ENCODE assay signal across 35 mouse cellular contexts in genomic region chr8:125309985-125310384, GRCm38 (mm10).
DNase-seq lines count a peak whose midpoint lies in the region; ATAC-seq and TF ChIP-seq lines count a peak whose summit lies in the region.
"Had no signal": no experiment of that assay in that cellular context is flagged by ENCODE, and none has a peak within 500 bp of the region (broad histone marks: within the 10 kb centered on the region; RNA-seq: fewer than 3 reads in every experiment).

No protein-coding gene starts in this region.

- no peaks in the 10 kb centered on the region for H3K27me3 ChIP-seq in forebrain, postnatal 0 days (ENCODE audit: insufficient read depth, low read length)
- H3K27me3 ChIP-seq: forebrain, embryonic 15.5 days; heart, embryonic 13.5 days; limb, embryonic 15.5 days; liver, embryonic 13.5 days had no signal

- no peak overlapping the region for H3K4me2 ChIP-seq in forebrain, postnatal 0 days (ENCODE audit: low read depth)
- H3K4me2 ChIP-seq: embryonic facial prominence, embryonic 13.5 days; forebrain, embryonic 15.5 days; heart, embryonic 13.5 days; hindbrain, embryonic 14.5 days; limb, embryonic 15.5 days; liver, embryonic 13.5 days; midbrain, embryonic 12.5 days; neural tube, embryonic 12.5 days had no signal

- no peak overlapping the region for H3K27ac ChIP-seq in layer of hippocampus, adult 2 months
- no peak overlapping the region for H3K27ac ChIP-seq in forebrain, postnatal 0 days (ENCODE audit: low read depth, low read length)
- H3K27ac ChIP-seq: forebrain, embryonic 10.5 days; forebrain, embryonic 15.5 days; heart, embryonic 13.5 days; hindbrain, embryonic 14.5 days; left cerebral cortex, adult 2 months; limb, embryonic 10.5 days; limb, embryonic 15.5 days; liver, embryonic 13.5 days; midbrain, embryonic 12.5 days; neural tube, embryonic 12.5 days; stomach, postnatal 0 days had no signal

- DNase-seq in cerebellum, postnatal 14 days: peak; percentile 41 to 58
- DNase-seq in cerebellum, adult 9-11 months: no peak
- DNase-seq in layer of hippocampus, adult 2 months (ENCODE audit: low spot score in 2 of 2): peak; percentile 16 to 34
- no peak for DNase-seq in layer of hippocampus, adult 9-10 months (ENCODE audit: low spot score)
- peak; percentile 48 to 52 for DNase-seq in right cerebral cortex, adult 2 months (ENCODE audit: low spot score in 2 of 2)
- no peak for DNase-seq in right cerebral cortex, postnatal 14 days
- no peak for DNase-seq in forebrain, postnatal 0 days
- DNase-seq: adrenal gland, postnatal 14 days; cerebellum, adult 18-20 months; embryo, embryonic 11 days; gastrocnemius, postnatal 10 days; heart, postnatal 10 days; kidney, adult 11 months; kidney, postnatal 36 days; liver, embryonic 13.5 days; lung, adult 18-20 months; lung, postnatal 4 days; thymus, adult 18-20 months; thymus, postnatal 25 days had no signal

- no peak for ATAC-seq in forebrain, postnatal 0 days
- ATAC-seq: forebrain, embryonic 15.5 days; lung, postnatal 0 days; Patski had no signal

- H3K36me3 ChIP-seq in forebrain, postnatal 0 days (ENCODE audit: insufficient read depth): no peaks in the 10 kb centered on the region
- H3K36me3 ChIP-seq: embryonic facial prominence, embryonic 13.5 days; forebrain, embryonic 10.5 days; forebrain, embryonic 15.5 days; G1E; heart, embryonic 13.5 days; limb, embryonic 10.5 days; limb, embryonic 15.5 days; liver, embryonic 13.5 days; midbrain, embryonic 12.5 days; neural tube, embryonic 12.5 days had no signal

- WGBS in forebrain, postnatal 0 days: 56% methylated on average over 14 of the region's 14 CpGs

- H3K4me3 ChIP-seq in layer of hippocampus, adult 2 months: no peak overlapping the region
- no peak overlapping the region for H3K4me3 ChIP-seq in forebrain, postnatal 0 days (ENCODE audit: low read depth, low read length)
- H3K4me3 ChIP-seq: embryonic facial prominence, embryonic 13.5 days; forebrain, embryonic 10.5 days; forebrain, embryonic 15.5 days; heart, embryonic 13.5 days; left cerebral cortex, adult 2 months; limb, embryonic 10.5 days; limb, embryonic 15.5 days; liver, embryonic 13.5 days; megakaryocyte, embryonic 14.5 days; midbrain, embryonic 12.5 days; myocyte; neural tube, embryonic 12.5 days had no signal

- TF ChIP-seq CTCF in layer of hippocampus, adult 2 months (conservative IDR thresholded peaks at IDR 0.05): no peak
- TF ChIP-seq CTCF in forebrain, postnatal 0 days (IDR thresholded peaks at IDR 0.05; ENCODE audit: low read depth): no peak

- no peak overlapping the region for H3K9ac ChIP-seq in forebrain, postnatal 0 days
- H3K9ac ChIP-seq: embryonic facial prominence, embryonic 13.5 days; forebrain, embryonic 15.5 days; heart, embryonic 13.5 days; hindbrain, embryonic 14.5 days; limb, embryonic 15.5 days; liver, embryonic 13.5 days; midbrain, embryonic 12.5 days; neural tube, embryonic 12.5 days had no signal

- no peaks in the 10 kb centered on the region for H3K9me3 ChIP-seq in forebrain, postnatal 0 days (ENCODE audit: low read length)
- H3K9me3 ChIP-seq: forebrain, embryonic 15.5 days; limb, embryonic 15.5 days had no signal

- H3K4me1 ChIP-seq in forebrain, postnatal 0 days (ENCODE audit: insufficient read depth): peaks cover 15% of the 10 kb centered on the region; the same call in 1 of the 2 replicates
- H3K4me1 ChIP-seq: limb, embryonic 15.5 days; megakaryocyte, embryonic 14.5 days had no signal

Comparison
In these comparisons a context has a peak if more than half of its experiments do, and no peak if none do; other contexts are left out.
1. DNase-seq: peak in cerebellum, postnatal 14 days (2 of 2), layer of hippocampus, adult 2 months (2 of 2) and right cerebral cortex, adult 2 months (2 of 2); none in cerebellum, adult 9-11 months (single experiment), layer of hippocampus, adult 9-10 months (single experiment), right cerebral cortex, postnatal 14 days (single experiment) and forebrain, postnatal 0 days (single experiment).